Mouse (Mus musculus) kidney, adult 8-10 months (tissue): ENCODE data around the gene Anks1.

Experiments used
- DNase-seq, 2 experiments: peaks; one replicate each; pipeline ENCODE4 v3.0.0; 2022

Gene Anks1

DNA sequence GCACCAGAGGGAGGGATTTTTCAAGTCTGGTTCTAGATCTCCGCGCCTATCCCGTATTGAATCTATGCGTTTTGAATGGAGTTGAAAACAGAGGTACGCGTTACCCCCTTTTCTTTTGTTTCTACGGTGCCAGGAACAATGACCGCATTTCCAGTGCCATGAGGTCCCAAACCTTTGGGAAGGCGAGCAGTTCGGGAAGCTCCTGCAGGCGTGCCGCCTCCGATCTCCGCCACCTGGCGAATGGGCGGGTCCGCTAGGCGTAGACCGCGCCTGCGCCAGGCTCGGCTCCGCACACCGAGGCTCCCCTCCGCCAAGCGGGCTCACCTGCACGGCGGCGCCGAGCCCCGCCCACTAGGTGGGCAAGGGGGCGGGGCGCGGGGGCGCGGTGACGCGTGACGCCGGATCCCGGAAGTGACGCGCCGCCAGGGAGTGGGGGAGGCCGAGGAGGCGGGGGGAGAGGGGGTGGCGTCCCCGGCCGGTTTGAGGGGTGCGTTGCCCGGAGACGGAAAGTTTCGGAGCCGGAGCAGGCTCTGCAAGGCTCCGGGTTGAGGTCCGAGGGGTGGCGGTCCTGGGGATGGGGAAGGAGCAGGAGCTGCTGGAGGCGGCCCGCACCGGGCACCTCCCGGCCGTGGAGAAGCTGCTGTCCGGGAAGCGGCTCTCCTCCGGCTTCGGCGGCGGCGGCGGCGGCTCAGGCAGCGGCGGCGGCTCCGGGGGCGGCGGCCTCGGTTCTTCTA lies at the start of gene Anks1:
Gene Anks1, plus strand, starts transcription at position 419 of the 734 bp plus-strand sequence.
- DNase-seq, result peak; percentile 85 to 86

DNA sequence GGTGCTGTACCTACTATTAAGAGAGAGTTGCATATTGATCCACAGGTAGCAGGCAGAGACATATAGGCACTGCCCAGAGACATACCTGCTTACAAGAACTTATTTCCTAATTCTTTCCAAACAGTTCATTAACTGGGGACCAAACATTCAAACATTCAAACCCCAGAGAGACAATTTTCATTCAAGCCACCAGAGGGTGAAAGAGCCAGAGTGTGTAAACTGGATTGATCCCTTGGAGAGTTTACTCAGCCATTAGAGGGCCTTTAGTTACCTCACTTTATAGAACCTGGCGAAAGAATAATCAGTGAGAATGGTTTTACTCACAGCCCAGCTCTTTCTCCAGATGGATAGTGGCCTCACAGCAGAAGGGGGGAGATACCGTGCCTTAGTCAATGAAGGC lies 43.6 kb upstream of the Anks1 start:
- DNase-seq, result no peak

DNA sequence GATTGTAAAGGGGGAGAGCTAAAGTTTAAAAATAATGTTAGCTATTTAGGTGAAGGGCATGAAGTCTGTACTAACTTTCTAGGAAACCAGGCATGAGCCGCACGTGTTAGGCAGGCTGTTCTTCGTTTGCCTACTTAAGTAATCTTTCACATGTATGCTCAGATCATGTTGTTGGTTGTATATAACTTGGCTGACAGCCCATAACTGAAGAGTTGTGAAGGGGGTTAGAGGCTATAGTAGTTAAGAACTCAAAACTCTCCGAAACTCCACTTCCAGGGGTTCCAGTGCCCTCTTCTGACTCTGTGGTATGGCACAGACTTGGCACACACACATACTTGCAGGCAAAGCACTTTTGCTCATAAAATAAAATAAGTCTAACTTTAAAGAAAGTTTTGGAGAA lies 42.4 kb upstream of the Anks1 start:
- DNase-seq, result no peak

DNA sequence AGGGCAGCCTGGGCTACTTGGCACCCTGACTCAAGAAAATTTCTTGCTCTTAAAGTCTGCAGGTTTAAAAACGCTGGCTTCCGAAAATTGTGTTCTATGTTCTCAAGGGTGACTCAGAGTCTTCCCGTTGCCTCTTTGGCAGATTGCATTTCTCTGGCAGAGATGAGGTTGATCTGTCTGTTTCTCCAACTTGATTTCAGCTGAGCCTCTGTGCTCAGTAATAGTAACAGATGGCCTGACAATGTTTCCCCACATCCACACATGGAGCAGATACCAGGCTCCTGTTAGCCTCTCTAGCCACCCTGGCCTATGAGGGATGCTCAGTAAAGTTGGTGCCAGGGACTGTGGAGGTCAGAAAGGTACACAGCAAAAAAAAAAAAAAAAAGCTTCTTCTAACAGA lies 37.3 kb upstream of the Anks1 start:
- DNase-seq, result no peak

DNA sequence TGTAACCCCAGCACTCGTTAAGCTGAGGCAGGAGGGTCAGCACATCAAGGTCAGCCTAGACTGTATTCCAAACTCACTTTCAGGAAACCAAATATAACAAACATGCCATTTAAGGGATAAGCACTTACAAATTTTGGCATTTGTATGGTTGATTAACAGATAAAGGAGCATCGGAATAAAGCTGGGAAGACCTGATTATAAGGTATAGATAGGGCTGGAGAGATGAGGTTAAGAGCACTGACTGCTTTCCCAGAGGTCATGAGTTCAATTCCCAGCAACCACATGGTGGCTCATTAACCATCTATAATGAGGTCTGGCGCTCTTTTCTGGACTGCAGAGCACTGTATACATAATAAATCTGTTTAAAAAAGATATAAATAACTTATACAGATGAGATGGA lies 35.5 kb upstream of the Anks1 start:
- DNase-seq, result no peak

DNA sequence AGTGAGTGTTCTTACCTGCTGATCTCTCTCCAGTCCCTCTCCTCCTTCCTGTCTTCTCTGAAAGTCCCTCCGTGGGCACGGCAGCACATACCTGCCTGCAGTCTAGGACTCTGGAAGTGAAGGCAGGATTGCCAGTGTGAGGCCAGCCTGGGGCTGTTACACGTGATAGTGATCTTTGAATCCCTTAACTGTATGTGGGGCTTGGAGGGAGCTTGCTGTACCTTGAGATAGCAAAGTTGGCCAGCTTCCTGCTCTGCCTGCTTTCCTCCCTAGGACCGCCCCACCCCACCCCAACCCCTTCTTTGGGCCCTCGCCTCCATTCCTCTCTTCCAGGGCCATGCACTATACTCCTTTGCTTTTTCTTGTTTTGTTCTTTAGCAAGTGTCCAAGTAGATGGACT lies 34.6 kb upstream of the Anks1 start:
- no peak for DNase-seq

DNA sequence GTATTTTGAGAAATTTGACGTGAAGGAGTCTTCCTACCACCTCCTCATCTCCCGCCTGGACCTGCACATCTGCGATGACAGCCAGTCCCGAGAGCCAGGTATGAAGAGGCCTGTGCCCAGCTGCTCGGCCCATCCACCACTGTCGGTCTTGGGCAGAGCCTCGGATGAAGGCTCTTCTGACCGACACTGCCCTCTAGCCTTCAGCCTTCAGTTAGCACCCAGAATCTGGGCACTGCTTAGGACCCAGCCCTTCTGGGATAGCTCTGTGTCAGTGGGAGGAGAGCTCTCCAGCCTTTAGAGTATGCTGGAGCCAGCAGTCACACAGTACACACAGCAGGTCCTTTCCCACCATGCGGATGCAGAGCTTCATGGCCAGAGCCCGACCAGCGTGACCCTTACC lies 27.6 kb upstream of the Anks1 start:
- DNase-seq, result peak in 1 of 2 experiments; percentile 32

DNA sequence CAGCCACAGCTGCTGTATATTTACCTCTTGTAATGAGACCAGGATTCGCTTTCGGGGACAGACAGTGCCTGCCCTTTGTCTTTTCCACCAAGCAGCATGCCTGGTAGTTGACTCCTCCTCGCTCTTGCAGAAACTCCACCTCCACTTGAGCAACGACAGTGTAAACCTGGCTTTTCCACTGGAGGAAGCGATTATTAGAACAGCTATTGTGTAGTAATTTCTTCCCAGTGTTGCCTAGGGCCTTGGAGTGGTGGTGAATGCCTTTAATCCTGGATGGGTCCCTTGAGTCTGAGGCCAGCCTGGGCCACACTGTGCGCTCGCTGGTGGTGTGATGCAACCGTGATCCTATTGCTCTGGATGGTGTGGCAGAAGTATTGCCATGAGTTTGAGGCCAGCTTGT lies 26.0 kb upstream of the Anks1 start:
- DNase-seq, result no peak

DNA sequence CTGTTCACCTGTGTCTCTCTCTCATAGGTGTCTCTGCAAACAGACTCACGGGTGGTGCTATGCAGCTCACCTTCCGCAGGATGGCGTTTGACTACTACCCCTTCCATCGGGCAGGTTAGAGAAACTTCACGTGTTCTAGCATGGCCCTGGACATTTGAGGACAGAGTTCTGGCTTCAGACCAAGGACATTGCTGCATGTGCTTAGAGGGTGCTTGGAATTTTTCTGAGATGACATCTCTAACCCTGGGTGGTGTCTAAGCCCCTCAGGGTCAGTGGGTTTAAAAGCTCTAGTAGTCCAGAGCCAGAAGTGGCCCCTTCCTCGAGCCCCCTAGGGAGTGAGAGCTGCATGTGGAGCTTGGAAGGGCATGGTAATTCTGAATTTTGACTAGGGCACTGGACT lies 25.1 kb upstream of the Anks1 start:
- no peak for DNase-seq

DNA sequence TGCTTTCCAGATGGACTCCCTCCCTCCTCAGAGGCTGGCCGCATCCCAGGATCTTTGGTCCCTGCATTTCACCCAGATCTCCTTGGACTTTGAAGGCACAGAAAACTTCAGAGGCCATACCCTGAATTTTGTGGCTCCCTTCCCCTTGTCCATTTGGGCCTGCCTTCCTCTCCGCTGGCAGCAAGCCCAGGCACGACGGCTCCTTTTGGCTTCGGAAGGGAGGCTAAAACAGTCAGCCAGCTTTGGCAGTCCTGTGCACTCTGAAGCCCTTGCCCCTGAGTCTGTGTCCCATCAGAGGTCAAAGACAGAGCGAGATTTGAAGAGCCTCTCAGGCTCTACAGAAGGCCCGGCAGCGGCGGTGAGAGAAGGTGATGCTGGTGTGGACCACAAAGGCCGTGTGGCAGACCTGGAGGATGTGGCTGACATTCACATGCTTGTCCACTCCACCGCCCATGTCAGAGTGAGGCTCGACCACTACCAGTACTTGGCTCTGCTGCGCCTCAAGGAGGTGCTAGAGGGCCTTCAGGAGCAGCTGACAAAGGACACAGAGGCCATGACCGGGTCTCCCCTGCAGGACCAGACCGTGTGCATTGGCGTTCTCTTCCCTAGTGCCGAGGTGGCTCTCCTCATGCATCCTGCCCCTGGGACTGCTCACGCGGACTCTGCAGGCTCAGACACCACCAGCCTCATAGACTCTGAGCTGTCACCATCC lies 22.5 kb upstream of the Anks1 start:
- no peak for DNase-seq

DNA sequence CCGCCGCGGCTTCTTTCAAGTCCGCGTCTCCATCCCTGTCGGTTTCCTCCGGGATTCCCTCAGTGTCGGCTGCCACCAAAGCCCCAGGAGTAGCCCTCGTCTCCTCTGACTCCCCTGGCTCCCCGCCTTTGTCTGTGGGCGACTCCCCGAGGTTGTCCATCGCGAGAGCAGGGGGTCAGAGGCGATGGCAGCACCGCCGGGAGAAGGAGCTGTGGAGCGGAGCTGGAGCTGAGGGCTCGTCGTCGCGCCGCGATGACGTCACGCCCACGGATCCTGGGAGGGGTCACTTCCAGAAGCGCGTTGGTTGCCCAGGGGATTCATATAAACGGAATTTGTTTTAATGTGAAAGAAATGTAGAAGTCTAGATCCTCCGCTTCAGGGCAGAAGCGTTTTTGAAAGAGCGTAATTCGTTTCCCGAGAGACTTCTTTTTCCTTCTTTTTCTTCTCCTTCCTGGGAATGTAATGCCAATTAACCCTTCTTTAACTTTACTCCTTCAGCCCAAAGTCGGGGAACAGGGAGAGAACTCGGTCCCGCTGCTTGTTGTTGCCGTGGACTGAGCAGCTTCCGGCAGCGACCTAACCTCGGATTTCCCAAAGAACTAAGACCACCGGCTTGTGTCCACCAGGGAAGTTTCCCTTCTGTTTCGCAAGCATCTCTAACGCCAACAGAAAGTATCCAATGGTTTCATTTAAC lies 1.4 kb upstream of the Anks1 start:
- peak; percentile 92 to 94 for DNase-seq

DNA sequence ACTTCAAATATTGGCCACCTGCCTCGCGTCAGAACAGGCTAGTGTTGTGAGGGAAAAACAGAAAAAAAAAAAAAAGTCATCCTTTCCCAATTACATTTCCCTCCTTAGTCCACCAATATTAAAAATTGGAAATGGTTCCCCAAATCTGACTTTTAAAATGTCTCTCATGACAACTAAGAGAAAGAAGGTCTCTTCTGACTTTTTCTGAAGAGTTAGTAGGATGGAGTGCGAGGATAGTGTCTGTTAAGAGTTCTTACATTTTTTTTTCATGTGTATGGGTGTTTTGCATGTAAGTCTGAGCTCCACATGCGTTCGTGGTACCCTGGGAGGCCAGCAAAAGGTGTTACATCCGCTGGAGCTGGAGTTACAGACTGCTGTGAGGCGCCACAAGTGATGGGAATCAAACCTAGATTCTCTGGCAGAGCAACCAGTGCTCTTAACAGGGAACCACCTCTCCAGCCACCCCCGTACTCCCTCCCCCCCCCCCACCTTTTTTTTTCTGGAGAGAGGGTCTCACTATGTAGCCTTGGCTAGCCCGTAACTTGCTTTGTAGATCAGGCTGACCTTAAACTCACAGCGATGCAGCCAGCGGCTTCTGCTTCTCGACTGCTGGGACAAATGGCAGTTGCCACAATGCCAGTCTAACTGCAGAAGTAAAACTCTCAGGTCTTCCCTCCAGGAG lies 759 bp upstream of the Anks1 start:
- no peak for DNase-seq

DNA sequence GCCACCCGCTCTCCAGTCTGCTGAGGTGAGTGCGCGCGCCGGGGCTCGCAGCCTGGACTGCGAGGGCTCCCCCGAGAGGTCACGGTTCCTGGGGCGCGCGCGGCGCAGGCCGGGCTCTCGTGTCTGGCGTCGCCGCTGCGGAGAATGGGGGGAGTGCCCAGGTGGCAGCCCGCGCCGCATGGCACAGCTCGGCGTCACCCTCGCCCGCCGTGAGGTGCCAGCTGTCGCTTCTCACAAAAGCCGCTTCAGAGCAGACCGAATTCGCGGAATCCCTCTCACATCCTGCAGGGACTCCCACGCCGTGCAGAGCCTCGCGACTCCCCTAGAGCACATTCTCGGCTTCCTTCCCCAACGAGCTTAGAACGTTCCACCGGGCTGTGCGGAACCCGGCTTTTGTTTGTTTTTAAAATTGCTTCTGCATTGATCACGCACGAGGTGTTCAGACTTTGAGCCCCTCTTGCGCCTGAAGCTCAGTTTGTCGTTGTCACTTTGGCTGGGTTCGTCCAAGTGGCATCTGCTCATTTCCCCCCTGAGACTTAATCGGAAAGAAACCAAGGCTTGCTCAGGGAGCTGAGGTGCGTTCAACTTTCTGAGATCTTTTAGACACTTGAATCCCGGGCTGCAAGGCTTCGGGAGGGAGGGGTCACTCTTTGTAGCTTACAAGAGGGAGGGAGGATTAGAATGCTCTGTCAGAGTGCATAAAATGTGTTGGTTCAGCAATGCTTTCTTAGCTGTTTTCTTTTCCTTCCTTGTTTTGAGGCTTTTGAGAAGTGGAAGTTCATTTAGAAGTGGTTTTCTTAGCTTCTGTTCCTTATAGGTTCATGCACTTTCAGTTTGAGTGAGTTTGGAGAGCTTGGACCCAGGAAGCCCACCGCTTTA lies 755 bp downstream of the Anks1 start, which contains the start of gene Taf11:
Gene Taf11, minus strand, starts transcription at position 223 of the 879 bp plus-strand sequence.
- no peak for DNase-seq

DNA sequence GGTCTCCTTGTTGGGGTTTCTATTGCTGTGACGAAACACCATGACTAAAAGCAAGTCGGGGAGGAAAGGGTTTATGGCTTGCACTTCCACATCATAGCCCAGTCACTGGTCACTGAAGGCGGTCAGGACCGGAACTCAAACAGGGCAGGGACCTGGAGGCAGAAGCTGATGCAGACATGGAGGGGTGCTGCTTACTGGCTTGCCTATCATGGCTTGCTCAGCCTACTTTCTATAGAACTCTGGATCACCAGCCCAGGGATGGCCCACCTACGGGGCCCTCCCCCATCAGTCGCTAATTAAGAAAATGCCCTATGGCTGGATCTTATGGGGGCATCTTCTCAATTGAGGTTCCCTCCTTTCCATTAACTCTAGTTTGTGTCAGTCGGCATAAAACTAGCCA lies 2.3 kb downstream of the Anks1 start:
- DNase-seq, result no peak

DNA sequence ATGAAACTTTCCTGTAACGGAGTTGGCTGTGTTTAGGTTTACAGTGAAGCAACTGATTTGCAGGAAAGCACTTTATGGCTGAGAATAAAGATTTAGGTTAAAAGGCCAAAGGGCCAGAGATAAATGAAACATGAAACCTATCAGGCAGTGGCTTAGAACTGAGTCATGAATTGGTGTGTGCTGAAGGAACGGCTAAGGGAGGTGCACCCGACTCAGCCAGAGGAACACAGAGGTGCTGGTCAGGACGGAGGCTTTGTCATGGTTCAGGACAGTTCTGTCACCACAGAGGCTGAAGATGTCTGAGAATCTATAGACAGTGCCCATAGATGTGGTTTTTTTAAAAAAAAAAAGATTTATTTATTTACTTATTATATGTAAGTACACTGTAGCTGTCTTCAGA lies 5.6 kb downstream of the Anks1 start:
- DNase-seq, result no peak

DNA sequence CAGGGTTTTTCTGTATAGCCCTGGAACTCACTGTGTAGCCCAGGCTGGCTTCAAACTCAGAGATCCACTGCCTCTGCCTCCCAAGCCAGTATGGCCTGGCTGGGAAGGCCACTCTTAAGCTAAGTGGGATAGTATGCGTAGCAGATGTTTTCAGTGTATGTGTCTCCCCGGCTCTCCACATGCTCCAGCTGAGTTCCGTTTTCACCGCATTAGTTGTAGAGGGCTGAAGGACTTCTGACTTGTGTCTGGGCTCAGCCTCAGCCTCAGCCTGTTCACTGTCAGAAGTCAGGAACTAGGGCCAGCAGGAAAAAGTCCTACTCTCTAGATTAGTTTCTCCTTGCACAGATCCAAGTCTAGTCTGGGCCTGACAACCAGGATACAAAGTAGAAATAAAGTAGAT lies 7.3 kb downstream of the Anks1 start:
- DNase-seq, result no peak

DNA sequence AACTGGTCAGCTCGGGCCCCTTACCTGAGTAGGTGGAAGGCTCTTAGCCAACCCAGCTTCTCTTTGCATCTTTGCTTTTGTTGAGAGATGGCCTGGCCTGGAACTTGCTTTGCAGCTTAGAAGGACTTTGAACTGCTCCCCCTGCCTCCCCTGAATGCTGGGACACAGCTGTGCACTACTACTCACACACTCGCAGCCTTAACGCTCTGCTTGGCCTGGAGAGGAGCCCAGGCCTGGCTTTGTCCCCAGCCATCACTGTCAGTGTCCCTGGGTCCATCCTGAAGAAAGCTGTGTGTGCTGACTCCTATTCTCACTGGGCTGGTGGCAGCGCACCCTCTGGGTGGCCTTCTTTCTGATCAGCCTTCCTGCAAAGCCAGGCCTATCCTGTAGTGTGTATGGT lies 11.6 kb downstream of the Anks1 start:
- peak; percentile 63 to 66 for DNase-seq

DNA sequence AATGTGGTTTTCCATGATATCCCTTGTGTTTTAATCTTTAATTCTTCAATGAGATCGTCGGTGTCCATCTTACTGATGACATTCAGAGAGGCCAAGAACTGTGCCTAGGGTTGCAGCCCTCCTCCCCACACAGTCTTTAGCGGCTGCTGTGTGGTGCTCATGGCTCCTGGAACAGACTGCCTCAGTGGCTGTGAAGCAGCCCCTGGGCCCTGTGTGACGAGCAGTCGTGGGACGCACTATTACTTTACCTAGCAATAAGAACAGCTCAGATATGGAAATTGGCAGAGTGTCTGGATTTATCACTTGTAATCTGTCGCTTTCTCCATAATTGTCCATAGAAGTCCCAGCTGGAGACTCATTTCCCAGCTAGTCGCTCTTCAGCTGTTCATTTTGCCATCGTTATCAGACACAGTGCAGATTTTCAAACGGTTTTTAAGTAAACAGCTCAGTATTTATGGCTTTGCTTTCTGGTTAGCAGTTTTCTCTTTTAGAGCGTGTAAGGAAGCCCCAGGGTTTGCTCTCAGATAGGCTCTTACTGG lies 13.1 kb downstream of the Anks1 start:
- no peak for DNase-seq

DNA sequence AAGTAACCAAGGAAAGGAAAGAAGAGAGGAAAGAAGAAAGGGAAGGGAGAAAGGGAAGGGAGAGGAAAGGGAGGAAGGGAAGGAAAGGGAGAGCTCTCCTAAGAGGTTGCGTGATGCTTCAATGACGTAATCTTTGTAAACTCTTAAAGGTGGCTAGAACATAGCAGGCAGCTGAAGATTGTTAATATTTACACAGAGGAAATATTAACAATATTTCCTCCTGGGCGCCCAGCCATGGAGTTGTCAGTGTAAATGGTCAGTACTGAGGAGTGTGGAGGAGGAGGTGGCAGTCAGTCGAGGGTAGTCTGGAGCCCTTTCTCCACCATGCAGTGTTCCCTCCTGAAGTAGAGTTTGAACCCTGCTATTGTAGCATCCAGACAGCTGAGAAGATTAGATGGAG lies 15.9 kb downstream of the Anks1 start:
- DNase-seq, result peak in 1 of 2 experiments; percentile 28

DNA sequence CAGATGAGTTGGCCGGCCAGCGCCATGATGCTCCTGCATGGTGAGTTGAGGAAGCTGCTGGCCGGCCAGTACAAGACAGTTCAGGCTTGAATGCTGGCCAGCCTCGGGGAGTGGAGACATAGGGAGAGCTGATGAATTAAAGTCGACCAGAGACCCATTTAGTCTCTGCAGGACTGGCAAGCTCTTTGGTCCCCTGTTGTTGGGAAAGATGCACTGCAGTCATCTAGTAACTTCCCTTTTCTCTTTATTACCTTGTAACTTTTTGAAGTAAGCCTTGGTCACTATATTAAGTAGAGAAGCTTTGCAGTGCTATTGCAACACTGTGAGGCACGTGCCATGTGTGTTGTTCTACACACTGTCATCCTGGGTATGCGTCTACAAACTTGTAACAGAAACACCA lies 16.4 kb downstream of the Anks1 start:
- no peak for DNase-seq

DNA sequence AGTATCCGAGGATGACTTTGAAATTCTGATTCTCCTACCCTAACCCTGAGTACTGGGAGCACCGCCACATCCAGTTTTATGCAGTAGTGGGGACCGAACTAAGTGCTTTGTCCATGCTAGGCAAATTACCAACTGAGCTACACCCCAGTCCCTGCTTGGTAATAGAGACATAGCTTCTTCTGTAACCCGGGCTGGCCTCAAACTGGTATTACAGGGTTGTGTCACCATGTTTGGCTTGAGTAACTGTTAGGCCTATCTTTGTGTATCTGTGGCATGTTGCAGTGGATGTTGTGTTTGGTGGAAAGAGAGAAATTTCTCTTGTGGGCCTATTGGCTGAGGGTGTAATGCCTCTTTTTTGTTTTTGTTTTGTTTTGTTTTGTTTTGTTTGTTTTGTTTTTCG lies 21.2 kb downstream of the Anks1 start:
- DNase-seq, result no peak

DNA sequence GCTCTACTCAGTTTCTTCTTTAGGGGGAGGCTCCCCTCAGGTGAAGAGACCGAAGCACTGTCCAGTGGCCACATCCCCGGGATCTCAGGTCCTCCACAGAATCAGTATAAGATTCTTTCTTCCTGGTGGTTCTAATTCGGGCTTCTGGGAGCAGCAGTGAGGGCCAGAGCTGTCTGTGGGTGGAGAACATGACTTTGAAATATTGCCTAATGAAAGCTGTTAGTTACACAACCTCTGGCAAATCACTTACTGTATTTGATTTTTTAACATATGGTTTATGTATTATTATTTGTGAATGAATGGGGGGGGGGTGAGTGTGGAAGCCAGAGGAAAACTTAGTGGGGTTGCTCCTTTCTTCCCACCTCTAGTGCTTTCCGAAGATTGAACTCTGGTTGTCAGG lies 22.7 kb downstream of the Anks1 start:
- no peak for DNase-seq
